Comparison of ENCODE assay signal across 14 mouse cellular contexts in the genomic region with DNA sequence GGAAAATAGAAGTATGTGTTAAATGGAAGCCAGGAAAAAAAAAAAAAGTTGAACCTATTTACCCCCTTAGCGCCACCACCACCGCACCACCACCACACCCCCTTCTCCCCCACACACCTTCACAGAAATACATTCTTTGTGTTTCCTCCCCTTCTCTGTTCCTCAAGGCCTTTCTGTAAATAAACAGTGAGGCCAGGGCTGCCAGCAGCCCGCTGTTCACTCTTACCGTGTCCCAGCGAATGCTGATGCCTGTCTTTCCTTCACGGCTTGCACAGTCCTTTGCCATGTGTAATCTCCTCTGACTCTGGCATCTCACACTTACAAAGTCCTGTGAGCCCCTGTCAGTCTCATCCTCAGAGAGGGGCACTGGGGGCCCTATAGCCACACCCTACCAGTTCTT. TPM values are rescaled to one million over a fixed set of nuclear protein-coding genes. Genes with fewer than 3 reads are reported as not detected.
A peak's percentile ranks its signal among the peaks of the same experiment; 100 is the strongest.
DNase-seq lines count a peak whose midpoint lies in the region; ATAC-seq and TF ChIP-seq lines count a peak whose summit lies in the region.
"Had no signal": no experiment of that assay in that cellular context is flagged by ENCODE, and none has a peak within 500 bp of the region (broad histone marks: within the 10 kb centered on the region; RNA-seq: fewer than 3 reads in every experiment).

No protein-coding gene starts in this region.

- no peak for TF ChIP-seq CTCF in lung, embryonic 14.5 days (IDR thresholded peaks at IDR 0.05; ENCODE audit: low read depth)

- WGBS in lung, embryonic 14.5 days, result 19% methylated on average over 6 of the region's 6 CpGs
- WGBS in forebrain, embryonic 16.5 days, result 64% methylated on average over 6 of the region's 6 CpGs
- WGBS in neural tube, embryonic 15.5 days, result 84% methylated on average over 6 of the region's 6 CpGs

- H3K27me3 ChIP-seq in lung, embryonic 14.5 days (ENCODE audit: insufficient read depth, low read length), result no peaks in the 10 kb centered on the region
- no peaks in the 10 kb centered on the region for H3K27me3 ChIP-seq in forebrain, embryonic 16.5 days (replicated peaks; ENCODE audit: control insufficient read depth, insufficient read depth, low read length)
- H3K27me3 ChIP-seq in neural tube, embryonic 15.5 days (replicated peaks), result no peaks in the 10 kb centered on the region
- H3K27me3 ChIP-seq: neural tube, embryonic 12.5 days had no signal

- H3K9ac ChIP-seq in lung, embryonic 14.5 days, result no peak overlapping the region
- no peak overlapping the region for H3K9ac ChIP-seq in forebrain, embryonic 16.5 days (replicated peaks; ENCODE audit: low read depth, low read length)
- no peak overlapping the region for H3K9ac ChIP-seq in neural tube, embryonic 15.5 days (replicated peaks)
- H3K9ac ChIP-seq: neural tube, embryonic 12.5 days had no signal

- H3K4me3 ChIP-seq in lung, embryonic 14.5 days (ENCODE audit: low read depth, low read length), result no peak overlapping the region
- H3K4me3 ChIP-seq in forebrain, embryonic 16.5 days (replicated peaks; ENCODE audit: low read length), result no peak overlapping the region
- no peak overlapping the region for H3K4me3 ChIP-seq in neural tube, embryonic 15.5 days (replicated peaks)
- H3K4me3 ChIP-seq: neural tube, embryonic 12.5 days had no signal

- peak overlapping the region; percentile 80 for H3K27ac ChIP-seq in lung, embryonic 14.5 days (ENCODE audit: low read depth)
- peak overlapping the region; percentile 14; the same call in 1 of the 2 replicates for H3K27ac ChIP-seq in forebrain, embryonic 16.5 days (ENCODE audit: low read length)
- peak overlapping the region; percentile 51 for H3K27ac ChIP-seq in neural tube, embryonic 15.5 days (replicated peaks)
- H3K27ac ChIP-seq: macrophage; neural tube, embryonic 12.5 days had no signal

- no peaks in the 10 kb centered on the region for H3K36me3 ChIP-seq in lung, embryonic 14.5 days (ENCODE audit: insufficient read depth)
- H3K36me3 ChIP-seq in forebrain, embryonic 16.5 days (ENCODE audit: control insufficient read depth, insufficient read depth), result no peaks in the 10 kb centered on the region
- no peaks in the 10 kb centered on the region for H3K36me3 ChIP-seq in neural tube, embryonic 15.5 days
- H3K36me3 ChIP-seq: neural tube, embryonic 12.5 days had no signal

- intact Hi-C loops in heart, postnatal 14 days (cut with DNase I), result loop anchor here (2.0 kb wide), 1 partner anchor 29 kb away; no protein-coding TSS in a partner anchor

- 0 out of 2 replicates have a peak, but pooled peaks have one; percentile 9 for ATAC-seq in lung, embryonic 14.5 days (ENCODE audit: insufficient read depth)
- ATAC-seq in forebrain, embryonic 16.5 days, result no peak
- no peak for ATAC-seq in neural tube, embryonic 15.5 days (ENCODE audit: low FRiP score)

- peak overlapping the region; percentile 36; the same call in 1 of the 2 replicates for H3K4me2 ChIP-seq in lung, embryonic 14.5 days
- H3K4me2 ChIP-seq in forebrain, embryonic 16.5 days (ENCODE audit: low read length), result 0 out of 2 replicates have a peak overlapping the region, but pooled peaks have one; percentile 21
- H3K4me2 ChIP-seq in neural tube, embryonic 15.5 days, result no peak overlapping the region
- H3K4me2 ChIP-seq: neural tube, embryonic 12.5 days had no signal

- H3K4me1 ChIP-seq in lung, embryonic 14.5 days (ENCODE audit: insufficient read depth), result peaks cover 19% of the 10 kb centered on the region; the same call in 1 of the 2 replicates
- 0 out of 2 replicates have a peak, but pooled peaks cover 3% of the 10 kb centered on the region for H3K4me1 ChIP-seq in forebrain, embryonic 16.5 days (replicated peaks; ENCODE audit: control insufficient read depth, insufficient read depth, low read length)
- no peaks in the 10 kb centered on the region for H3K4me1 ChIP-seq in neural tube, embryonic 15.5 days
- H3K4me1 ChIP-seq: neural tube, embryonic 12.5 days had no signal

- DNase-seq in heart, adult 11 months, result peak; percentile 83
- DNase-seq in heart, postnatal 14 days, result no peak
- DNase-seq in lung, embryonic 14.5 days, result peak; percentile 49
- DNase-seq in lung, postnatal 10 days, result no peak
- no peak for DNase-seq in adrenal gland, adult 18-20 months (ENCODE audit: low spot score in 2 of 2)
- DNase-seq in cerebellum, adult 18-20 months, result no peak
- DNase-seq: left cerebral cortex, postnatal 4 days; right cerebral cortex, postnatal 25 days; thymus, postnatal 36 days had no signal

- no peaks in the 10 kb centered on the region; the same call in 1 of the 2 replicates for H3K9me3 ChIP-seq in lung, embryonic 14.5 days (ENCODE audit: low read depth, low read length)
- H3K9me3 ChIP-seq in forebrain, embryonic 16.5 days (ENCODE audit: control insufficient read depth, low read length), result peaks cover 6% of the 10 kb centered on the region; the same call in 1 of the 2 replicates
- no peaks in the 10 kb centered on the region for H3K9me3 ChIP-seq in neural tube, embryonic 15.5 days (replicated peaks)
- H3K9me3 ChIP-seq: neural tube, embryonic 12.5 days had no signal

RNA-seq across cellular contexts. Expression of a gene that starts 30.3 kb away (rescaled TPM):
- 10 to 100 TPM; 91.5 to 98.3 TPM for total RNA-seq in heart, postnatal 14 days (2021)
- polyA plus RNA-seq in lung, embryonic 14.5 days (2014; fragmentation: Nextera tagmentation; extraction: Ambion mirVana), result 67.5 and 80.9 TPM in 2 replicates
- 9.0 and 10.3 TPM in 2 replicates for polyA plus RNA-seq in forebrain, embryonic 16.5 days (2015; fragmentation: Nextera tagmentation; extraction: Ambion mirVana)
- 21.9 and 24.6 TPM in 2 replicates for polyA plus RNA-seq in neural tube, embryonic 15.5 days (2015; fragmentation: Nextera tagmentation; extraction: Ambion mirVana)
- total RNA-seq in adrenal gland, adult 18-20 months (2021), result 10 to 100 TPM; 38.4 to 74.9 TPM
- polyA plus RNA-seq: C2C12 had no signal

Comparison
In these comparisons a context has a peak if more than half of its experiments do, and no peak if none do; other contexts are left out.
1. DNase-seq: peak in heart, adult 11 months (single experiment) and lung, embryonic 14.5 days (single experiment); none in heart, postnatal 14 days (0 of 2), lung, postnatal 10 days (single experiment), adrenal gland, adult 18-20 months (0 of 2) and cerebellum, adult 18-20 months (0 of 2).
2. H3K27ac ChIP-seq: peak in every context shown above with its lines; median percentile 80 in lung, embryonic 14.5 days; 51 in neural tube, embryonic 15.5 days; 14 in forebrain, embryonic 16.5 days.